Mouse (Mus musculus) liver, postnatal 0 days (tissue): ENCODE data around the gene Pik3c2g.

ENCODE experiments used
- CTCF ChIP-seq: sonication (generic); IDR thresholded peaks from 2 replicates; pipeline ENCODE4 v1.5.1; 2016; ENCODE audit warnings: antibody characterized with exemption, low read depth
- EP300 ChIP-seq: IDR thresholded peaks from 2 replicates; pipeline ENCODE4 v1.6.1; 2016; ENCODE audit warnings: antibody characterized with exemption, low read depth, mild to moderate bottlenecking

DNA sequence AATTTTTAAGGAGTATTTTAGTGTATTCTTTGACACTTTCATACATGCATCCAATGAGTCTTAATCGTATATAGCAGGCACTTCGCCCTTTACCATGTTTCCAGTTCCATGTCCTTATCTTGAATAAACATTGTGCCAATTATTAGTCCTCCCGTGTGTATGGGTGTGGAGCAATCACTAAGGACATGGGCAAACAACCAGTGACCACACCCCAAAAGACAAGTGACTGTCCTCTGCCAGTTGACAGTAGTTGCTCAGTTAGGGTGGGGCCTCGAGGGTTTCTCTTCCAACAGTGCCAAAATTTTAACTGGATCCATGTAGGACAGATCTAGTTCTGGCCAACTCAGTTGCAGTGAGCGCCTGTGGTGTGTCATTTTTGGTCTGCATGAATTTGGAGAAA is 341.7 kb downstream of the Pik3c2g start:
- no peak for TF ChIP-seq CTCF
- TF ChIP-seq EP300, result no peak
